Mouse (Mus musculus) activated CD4-positive, CD25-positive, alpha-beta regulatory T cell, adult 4 months (primary cell): ENCODE measurements around the gene Fshb. TPM values are rescaled to one million over a fixed set of nuclear protein-coding genes. Genes with fewer than 3 reads are reported as not detected.

Source experiments
- ATAC-seq: one replicate; pipeline ENCODE4 v1.8.0; 2017
- polyA plus RNA-seq, 2 experiments: library from polyadenylated mRNA; unstranded; fragments of 100-300 nt; shearing (Covaris generic); gene quantifications; one replicate each; pipeline ENCODE4 v1.2.1; 2017

Gene Fshb
- not detected for polyA plus RNA-seq

DNA sequence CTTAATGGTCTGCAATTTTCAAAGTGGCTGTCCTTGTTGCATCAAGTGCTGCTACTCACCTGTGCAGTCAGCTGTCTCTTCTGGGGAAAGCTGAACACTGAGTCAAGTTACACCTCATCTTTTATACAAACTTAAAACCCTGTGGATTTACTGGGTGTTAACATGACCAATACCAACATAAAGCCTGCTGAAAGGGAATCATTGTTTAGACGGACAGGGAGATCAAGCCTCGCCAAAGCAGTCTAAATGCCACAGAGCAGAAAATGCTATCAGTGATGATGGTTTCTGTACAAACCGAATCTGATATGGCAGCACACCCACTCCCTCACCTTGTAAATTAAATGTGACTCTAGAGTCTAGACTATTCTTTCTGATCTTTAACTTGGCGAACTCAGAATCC lies at the start of gene Fshb:
Gene Fshb, minus strand, starts transcription at position 101 of the 400 bp plus-strand sequence.
- no peak for ATAC-seq

DNA sequence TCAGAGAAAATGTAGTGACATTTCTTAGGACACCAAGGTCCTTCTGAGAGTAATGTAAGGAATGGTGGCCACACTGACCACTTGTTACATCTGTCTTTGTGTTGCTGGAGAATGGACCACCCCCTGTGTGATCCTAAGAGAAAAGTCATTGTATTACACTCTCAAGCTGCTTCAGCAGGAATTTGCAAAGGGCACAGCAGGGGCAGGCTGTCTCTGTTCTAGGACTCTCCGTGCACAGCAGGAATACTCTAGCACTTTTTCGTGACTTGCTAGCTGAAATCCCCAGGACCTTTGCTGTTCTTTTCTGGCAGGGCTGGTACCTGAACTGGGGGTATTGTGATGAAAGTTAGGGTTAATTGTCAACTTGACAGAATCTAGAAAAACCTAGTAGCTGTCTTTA lies 24.8 kb upstream of the Fshb start:
- ATAC-seq: no peak

DNA sequence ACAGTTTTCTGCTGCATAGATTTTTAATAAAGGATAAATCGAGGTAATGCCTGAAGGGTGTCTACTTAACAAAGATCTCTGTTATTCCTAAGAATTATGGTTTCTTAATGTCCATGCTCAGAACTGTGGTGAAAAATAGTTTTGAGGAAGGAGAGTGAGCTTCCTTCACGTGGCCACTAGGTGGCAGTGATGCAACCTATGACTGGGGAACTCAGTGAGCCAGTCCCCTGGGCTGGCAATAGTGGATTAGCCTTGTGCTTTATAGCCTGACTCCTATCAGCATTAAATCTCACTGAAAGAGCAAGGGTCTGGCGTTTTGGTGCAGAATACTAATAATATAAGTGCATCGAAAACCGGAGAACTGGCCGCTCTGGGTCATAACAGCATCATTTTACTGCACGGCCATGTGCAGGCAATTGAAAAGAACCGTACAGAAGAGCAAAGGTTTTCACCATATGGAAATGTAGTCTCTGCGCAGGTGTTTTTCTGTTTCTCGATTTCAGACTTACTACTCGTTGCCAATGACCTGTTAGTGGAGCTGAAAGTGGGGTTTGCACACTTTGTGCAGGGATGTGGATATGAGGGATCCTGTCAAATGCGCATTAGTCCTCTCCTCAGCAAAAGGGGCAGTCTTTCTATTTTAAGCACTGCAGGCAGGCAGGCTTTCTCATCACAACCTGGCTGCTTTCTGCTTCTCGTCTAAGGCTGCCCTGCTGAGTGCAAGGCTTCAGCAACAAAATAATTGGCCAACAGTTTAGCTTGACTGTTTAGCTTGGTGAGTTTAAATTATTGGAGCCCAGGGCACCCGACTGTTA lies 23.8 kb upstream of the Fshb start:
- no peak for ATAC-seq

DNA sequence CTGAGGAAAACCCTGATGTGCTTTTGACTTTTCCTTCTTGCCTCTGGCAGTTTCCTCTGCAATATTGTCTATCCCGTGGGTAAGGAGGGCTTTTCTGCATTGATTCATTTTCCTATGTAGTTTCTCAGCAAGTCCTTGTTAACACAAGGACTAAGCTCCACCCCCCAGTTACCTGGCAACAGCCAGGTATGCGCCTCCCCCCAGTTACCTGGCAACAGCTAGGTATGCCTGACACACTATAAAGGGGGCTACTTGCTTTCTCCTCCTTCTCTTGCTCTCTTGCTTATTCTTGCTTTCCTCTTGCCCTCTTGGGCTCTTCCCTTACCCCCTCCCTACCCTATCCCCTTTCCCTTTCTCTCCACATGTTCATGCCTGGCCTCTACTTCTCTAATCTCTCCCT lies 3.8 kb upstream of the Fshb start:
- no peak for ATAC-seq

DNA sequence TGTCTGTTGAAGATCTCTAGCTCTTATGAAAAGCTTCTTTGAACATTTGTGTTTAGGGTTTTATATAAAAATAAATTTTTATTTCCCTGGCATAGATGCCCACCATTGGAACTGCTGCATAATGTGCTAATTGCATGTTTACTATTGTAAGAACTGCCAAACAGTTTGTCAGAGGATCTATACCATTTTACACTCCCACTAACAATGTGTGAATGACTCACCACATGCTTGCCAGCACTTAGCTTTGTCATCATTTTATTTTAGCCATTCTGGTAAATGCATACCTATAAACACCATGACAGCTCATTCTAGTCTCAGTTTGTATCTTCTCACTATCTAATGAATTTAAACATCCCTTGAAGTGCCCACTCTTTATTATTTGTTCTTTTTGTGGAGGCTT lies 13.5 kb downstream of the Fshb start:
- no peak for ATAC-seq

DNA sequence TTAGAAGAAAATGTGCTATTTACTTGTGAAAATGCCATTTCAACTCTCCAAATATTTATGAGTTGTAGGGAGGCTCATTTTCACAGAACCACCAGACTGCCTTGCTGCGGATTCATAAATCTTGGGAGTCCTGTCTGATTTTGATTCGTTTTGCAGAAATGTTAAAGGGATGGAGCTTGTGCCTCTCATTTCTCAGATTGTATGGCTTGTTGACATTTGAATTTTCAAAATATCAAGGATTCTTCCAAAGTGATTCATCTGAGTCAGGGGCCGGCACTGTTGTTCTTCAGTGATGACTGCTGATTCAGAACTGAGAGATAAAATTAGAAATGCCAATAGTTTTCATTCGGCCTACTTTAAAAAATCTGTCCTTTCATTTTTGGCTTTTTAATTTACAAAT lies 18.6 kb downstream of the Fshb start:
- no peak for ATAC-seq

DNA sequence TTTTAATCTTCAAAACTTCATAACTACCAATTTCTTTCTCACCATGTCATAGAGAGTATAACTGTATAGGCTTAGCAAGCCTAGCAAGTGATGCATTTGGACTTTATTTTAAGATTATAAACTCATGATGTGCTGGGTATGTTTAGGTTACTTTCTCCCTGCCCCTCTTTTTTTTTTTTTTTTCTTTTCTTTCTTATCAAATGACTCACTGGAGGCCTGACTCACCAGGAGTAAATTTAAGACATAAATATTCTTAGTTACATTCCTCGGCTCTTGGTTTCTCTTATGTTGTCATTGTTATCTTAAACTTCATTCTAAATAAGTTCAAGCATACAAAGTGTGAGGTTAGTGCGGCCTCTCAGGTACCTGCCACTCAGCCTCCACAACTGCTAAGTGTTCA lies 23.5 kb downstream of the Fshb start:
- no peak for ATAC-seq

DNA sequence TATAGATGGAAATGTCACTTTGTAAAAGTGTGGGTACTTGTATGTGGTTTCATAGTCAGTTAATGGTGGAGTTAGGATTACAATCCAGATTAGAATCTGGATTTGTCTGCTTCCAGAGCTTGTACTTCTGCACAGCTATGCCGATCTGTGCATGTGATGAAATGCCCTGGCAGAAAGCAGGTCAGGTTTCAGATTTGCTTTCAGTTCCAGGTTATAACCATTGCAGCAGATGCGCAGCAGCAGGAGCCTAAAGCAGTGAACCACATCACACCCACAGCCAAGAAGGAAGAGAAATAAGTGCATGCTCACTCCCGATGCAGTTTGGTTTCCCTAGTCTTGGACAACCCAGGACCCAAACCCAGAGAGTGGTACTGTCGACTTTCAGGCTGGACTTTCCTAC lies 34.8 kb downstream of the Fshb start:
- no peak for ATAC-seq

DNA sequence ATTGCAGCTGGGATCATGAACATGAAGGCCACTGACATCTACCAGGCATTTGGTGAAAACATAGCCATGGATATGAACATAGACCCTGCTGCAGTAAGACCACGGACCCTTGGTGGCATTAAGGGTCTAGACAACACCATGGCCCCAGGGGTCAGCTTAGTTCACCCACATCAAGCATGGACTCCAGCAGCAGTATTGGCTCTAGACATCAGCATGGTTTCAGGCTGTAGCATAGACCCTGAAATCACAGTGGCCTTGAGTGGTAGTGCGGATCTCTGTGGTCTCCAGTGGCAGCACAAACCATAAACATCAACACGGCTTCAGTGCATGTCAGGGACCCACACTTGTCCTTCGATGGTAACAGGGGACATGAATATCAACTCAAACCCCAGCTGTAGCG lies 36.7 kb downstream of the Fshb start:
- ATAC-seq: no peak

DNA sequence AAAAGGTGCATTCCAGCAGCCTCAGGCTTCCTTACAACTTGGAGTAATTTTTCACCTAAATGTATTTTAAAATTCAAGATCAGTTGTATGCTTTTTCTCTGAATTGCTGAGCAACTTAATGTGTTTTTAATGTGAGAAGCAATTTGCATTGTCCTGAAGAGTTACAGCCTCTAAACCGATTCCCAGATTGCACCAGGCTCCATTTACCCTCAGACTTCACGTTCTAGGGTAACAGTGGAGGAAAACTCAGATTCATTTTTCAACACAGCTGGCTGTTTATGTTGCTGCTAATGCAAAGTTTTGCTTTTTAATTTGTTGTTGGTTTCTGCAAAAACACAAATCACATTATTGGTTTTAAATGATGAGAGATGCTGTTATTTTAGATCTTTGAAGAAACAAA lies 40.1 kb downstream of the Fshb start:
- ATAC-seq: no peak

DNA sequence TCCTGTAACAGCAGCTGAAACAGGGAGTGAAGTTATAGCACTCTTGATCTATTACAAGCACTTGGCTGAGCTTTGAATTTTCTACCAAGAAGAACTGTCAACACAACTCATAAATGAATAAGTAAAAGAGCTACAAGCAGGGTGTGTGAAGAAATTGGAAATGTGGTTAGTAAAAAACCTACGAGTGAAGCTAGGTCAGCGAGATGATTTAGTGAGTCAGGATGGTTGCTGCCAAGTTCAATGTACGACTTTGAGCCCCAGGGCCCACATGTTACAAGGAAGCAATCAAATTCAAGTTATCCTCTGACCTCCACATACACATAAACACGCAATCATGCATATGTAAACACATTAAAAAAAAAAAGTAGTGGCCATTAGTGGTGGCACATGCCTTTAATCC lies 46.3 kb downstream of the Fshb start:
- no peak for ATAC-seq

DNA sequence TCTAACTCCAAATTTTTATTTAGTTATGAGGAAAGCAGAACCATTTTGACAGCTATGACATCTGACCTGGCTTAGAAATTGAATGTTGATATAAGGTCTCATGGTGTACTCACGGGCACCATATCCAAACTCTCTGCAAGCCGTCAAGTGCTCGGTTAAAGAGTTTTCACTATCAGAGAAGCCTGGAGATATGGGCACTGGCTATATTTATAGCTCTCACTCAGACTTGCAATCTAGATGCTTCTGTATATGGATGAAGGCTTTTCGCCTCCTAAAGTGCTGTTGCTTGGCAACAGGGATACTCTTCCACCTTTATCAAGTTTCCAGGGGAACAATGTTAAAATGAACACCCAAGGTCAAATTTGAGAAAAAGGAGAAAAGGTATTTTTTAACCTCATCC lies 47.1 kb downstream of the Fshb start:
- no peak for ATAC-seq

DNA sequence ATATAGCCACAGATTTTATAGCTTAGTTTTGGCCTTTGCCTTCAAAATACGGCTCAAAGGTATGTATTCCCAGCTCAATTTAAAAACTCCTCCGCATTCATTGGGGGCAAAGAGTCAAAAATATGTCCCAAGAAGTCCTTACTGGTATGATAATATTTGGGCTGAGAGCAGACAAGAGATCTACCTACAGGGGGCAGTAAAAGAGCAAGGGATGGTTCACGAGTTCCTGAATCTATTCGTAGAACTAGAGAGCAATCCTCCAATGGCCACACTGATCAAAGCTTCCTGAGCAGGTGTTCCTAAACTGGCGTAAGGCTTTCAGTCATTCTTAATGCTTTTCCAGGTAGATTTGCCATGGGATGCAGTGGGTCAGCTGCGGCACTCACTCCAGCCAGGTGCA lies 49.3 kb downstream of the Fshb start:
- no peak for ATAC-seq

DNA sequence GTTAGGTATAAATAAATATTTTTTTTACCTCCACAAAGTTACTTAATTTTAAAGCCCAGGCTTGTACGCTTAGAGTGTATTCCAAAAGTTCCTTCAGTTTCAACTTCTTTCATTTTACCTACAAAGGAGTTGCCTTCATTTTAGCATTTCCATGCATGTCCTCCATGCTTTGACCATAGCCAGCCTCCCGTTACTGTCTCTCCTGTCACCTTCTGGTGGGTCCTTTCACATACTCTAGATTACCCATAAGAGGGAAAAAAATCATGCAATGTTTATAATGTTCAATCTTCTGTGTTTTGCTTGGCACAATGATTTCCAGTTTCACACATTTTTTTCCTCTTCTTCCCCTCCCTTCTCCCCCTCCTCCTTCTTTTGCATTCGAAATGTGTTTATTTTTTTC lies 53.1 kb downstream of the Fshb start:
- ATAC-seq: no peak

Other genes starting within 250 kb of the Fshb start
- 10 to 100 TPM; 34.1 to 36.5 TPM for gene Arl14ep, start 85.2 kb downstream of the Fshb start, polyA plus RNA-seq
- gene Kcna4, start 231.0 kb upstream of the Fshb start, polyA plus RNA-seq: not detected